Comparison of ENCODE assay signal across 9 mouse cellular contexts in genomic region chr4:117484256-117485044, GRCm38 (mm10). TPM values are rescaled to one million over a fixed set of nuclear protein-coding genes. Genes with fewer than 3 reads are reported as not detected.
DNase-seq lines count a peak whose midpoint lies in the region; ATAC-seq and TF ChIP-seq lines count a peak whose summit lies in the region.
"Had no signal": no experiment of that assay in that cellular context is flagged by ENCODE, and none has a peak within 500 bp of the region (broad histone marks: within the 10 kb centered on the region; RNA-seq: fewer than 3 reads in every experiment).

No protein-coding gene starts in this region.

- no peak for DNase-seq in kidney, adult 8-10 months
- peak; percentile 54 to 55 for DNase-seq in adrenal gland, postnatal 36 days
- peak; percentile 38 to 54 for DNase-seq in heart, postnatal 36 days
- DNase-seq in left cerebral cortex, adult 2 months (ENCODE audit: extremely low spot score in 1 of 2, low spot score in 2 of 2), result peak; percentile 37 to 42
- peak; percentile 80 for DNase-seq in mesoderm, embryonic 11.5 days (ENCODE audit: low read depth, low spot score)
- DNase-seq in splenic B cell, adult 2 months (ENCODE audit: low read depth, low spot score), result peak; percentile 33

- peak overlapping the region; percentile 47 for H3K9ac ChIP-seq in kidney, embryonic 14.5 days (ENCODE audit: low read depth, low read length)

- H3K27ac ChIP-seq in kidney, embryonic 14.5 days (ENCODE audit: low read depth, low read length), result no peak overlapping the region
- H3K27ac ChIP-seq in left cerebral cortex, adult 2 months, result peak overlapping the region; percentile 18; the same call in 1 of the 2 replicates

- peak overlapping the region; percentile 91 for H3K4me2 ChIP-seq in kidney, embryonic 14.5 days (replicated peaks; ENCODE audit: low read depth, low read length)

- H3K4me3 ChIP-seq in kidney, embryonic 14.5 days (ENCODE audit: low read length), result peak overlapping the region; percentile 48
- H3K4me3 ChIP-seq in erythroblast, embryonic 14.5 days (replicated peaks), result peak overlapping the region; percentile 66
- peak overlapping the region; percentile 48 for H3K4me3 ChIP-seq in left cerebral cortex, adult 2 months

- no peak for TF ChIP-seq CTCF in left cerebral cortex, adult 2 months (IDR thresholded peaks at IDR 0.05)

- no peaks in the 10 kb centered on the region for H3K36me3 ChIP-seq in kidney, embryonic 14.5 days (ENCODE audit: control insufficient read depth, insufficient read depth, low read length)
- no peaks in the 10 kb centered on the region for H3K36me3 ChIP-seq in erythroblast, embryonic 14.5 days (ENCODE audit: control insufficient read depth)
- no peaks in the 10 kb centered on the region for H3K36me3 ChIP-seq in splenic B cell, adult 2 months (ENCODE audit: control insufficient read depth, insufficient read depth, low read length, poor library complexity, severe bottlenecking)
- H3K36me3 ChIP-seq: G1E had no signal

- H3K4me1 ChIP-seq in kidney, embryonic 14.5 days (ENCODE audit: control insufficient read depth, insufficient read depth, low read length), result peaks cover 23% of the 10 kb centered on the region
- peaks cover 55% of the 10 kb centered on the region for H3K4me1 ChIP-seq in erythroblast, embryonic 14.5 days (ENCODE audit: control insufficient read depth)

- intact Hi-C loops in heart, postnatal 36 days (cut with DNase I), result loop anchor here (5.0 kb wide), 1 partner anchor 137 kb away; no protein-coding TSS in a partner anchor
- intact Hi-C loops in left cerebral cortex, adult 2 months (cut with DNase I), result loop anchor here (5.0 kb wide), 1 partner anchor 92 kb away; no protein-coding TSS in a partner anchor

- no peaks in the 10 kb centered on the region for H3K9me3 ChIP-seq in kidney, embryonic 14.5 days (ENCODE audit: control insufficient read depth, low read length)
- H3K9me3 ChIP-seq in erythroblast, embryonic 14.5 days (ENCODE audit: control insufficient read depth, low read length), result no peaks in the 10 kb centered on the region

- ATAC-seq in kidney, embryonic 14.5 days (ENCODE audit: low FRiP score, low TSS enrichment), result peak; percentile 82

- WGBS in kidney, embryonic 14.5 days, result under 1% methylated on average over 69 of the region's 69 CpGs

- peaks cover 68% of the 10 kb centered on the region for H3K27me3 ChIP-seq in kidney, embryonic 14.5 days (ENCODE audit: control insufficient read depth, insufficient read depth, low read length)
- H3K27me3 ChIP-seq in erythroblast, embryonic 14.5 days (ENCODE audit: control insufficient read depth), result peaks cover 53% of the 10 kb centered on the region
- peaks cover 1% of the 10 kb centered on the region for H3K27me3 ChIP-seq in splenic B cell, adult 2 months (ENCODE audit: control insufficient read depth, insufficient read depth, low read length, poor library complexity, severe bottlenecking)

RNA-seq across cellular contexts. Expression of gene Rnf220, which starts 12.4 kb away (rescaled TPM):
- 50.8 and 59.3 TPM in 2 replicates for polyA plus RNA-seq in kidney, embryonic 14.5 days (2014; fragmentation: Nextera tagmentation; extraction: Ambion mirVana)
- 10 to 100 TPM; 78.8 to 88.1 TPM for total RNA-seq in adrenal gland, postnatal 36 days (2021)
- polyA plus RNA-seq in erythroblast, embryonic 14.5 days (2012), result 5.1 and 5.2 TPM in 2 replicates
- 10 to 100 TPM; 33.7 to 36.0 TPM for total RNA-seq in heart, postnatal 36 days (2021)
- total RNA-seq in left cerebral cortex, adult 2 months (2021), result 100 to 1,000 TPM; 192 to 199 TPM

Comparison
In these comparisons a context has a peak if more than half of its experiments do, and no peak if none do; other contexts are left out.
1. DNase-seq: peak in adrenal gland, postnatal 36 days (2 of 2), heart, postnatal 36 days (2 of 2), left cerebral cortex, adult 2 months (2 of 2), mesoderm, embryonic 11.5 days (single experiment) and splenic B cell, adult 2 months (single experiment); none in kidney, adult 8-10 months (0 of 2).
2. Peak in every context shown above with its lines, with median percentiles within 50 percentile points of each other: H3K4me3 ChIP-seq.